Mouse (Mus musculus): ENCODE measurements around the gene Dst. TPM values are rescaled to one million over a fixed set of nuclear protein-coding genes. Genes with fewer than 3 reads are reported as not detected.

Dst gene
- polyA plus RNA-seq, 1 experiment = 49.7 TPM

DNA sequence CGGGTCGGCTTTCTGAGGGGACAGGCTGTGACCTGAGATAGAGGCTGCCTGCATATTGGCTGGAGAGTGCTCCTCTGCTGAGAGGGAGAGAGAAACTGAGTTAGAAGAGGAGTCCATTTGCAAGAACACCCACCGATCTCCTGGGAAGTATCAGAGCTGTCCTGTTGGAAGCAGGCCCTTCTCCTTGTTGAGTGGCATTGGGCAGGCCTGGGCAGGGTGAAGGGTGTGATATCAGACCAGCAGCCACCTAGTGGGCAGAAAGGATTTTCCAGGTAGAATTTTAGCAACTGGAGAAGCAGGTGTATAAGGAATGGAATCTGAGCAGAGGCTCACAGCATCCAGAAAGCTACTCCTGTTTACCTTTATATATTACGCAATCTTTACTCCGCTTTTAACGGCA is 39.8 kb downstream of the Dst start:
- no peaks in the 10 kb centered on the region for H3K27me3 ChIP-seq (ENCODE audit: control insufficient read depth, insufficient read depth, insufficient read length)
- TF ChIP-seq SRF (IDR thresholded peaks at IDR 0.05; ENCODE audit: control insufficient read depth, insufficient read length, low read depth) (no peak), POLR2AphosphoS2 (IDR thresholded peaks at IDR 0.05; ENCODE audit: insufficient read length, low read depth) (no peak), TCF3 (IDR thresholded peaks at IDR 0.05; ENCODE audit: insufficient read length, low read depth) (no peak), POLR2A (IDR thresholded peaks at IDR 0.05; ENCODE audit: insufficient read length, low read depth) (no peak), E2F4 (IDR thresholded peaks at IDR 0.05; ENCODE audit: insufficient read depth) (no peak), USF1 (IDR thresholded peaks at IDR 0.05; ENCODE audit: low read depth) (no peak), REST (IDR thresholded peaks at IDR 0.05; ENCODE audit: insufficient read depth, insufficient read length) (no peak), CEBPB (IDR thresholded peaks at IDR 0.05; ENCODE audit: insufficient read depth, poor library complexity, severe bottlenecking) (no peak), TCF12 (IDR thresholded peaks at IDR 0.05; ENCODE audit: insufficient read depth, poor library complexity, severe bottlenecking) (no peak), MYOD1 (IDR thresholded peaks at IDR 0.05; ENCODE audit: control insufficient read depth in 1 of 3, insufficient read length in 2 of 3, low read depth in 2 of 3) (no peak), MYOG (IDR thresholded peaks at IDR 0.05; ENCODE audit: control insufficient read depth in 1 of 3, insufficient read depth in 1 of 3, insufficient read length in 2 of 3, low read depth in 2 of 3) (no peak), MAX (IDR thresholded peaks at IDR 0.05; ENCODE audit: low read depth) (no peak)

GRCm38 (mm10) chr1:33948511-33948910 is 40.5 kb downstream of the Dst start:
- no peaks in the 10 kb centered on the region for H3K36me3 ChIP-seq (ENCODE audit: control insufficient read depth, insufficient read depth)
- TF ChIP-seq MYOD1 (IDR thresholded peaks at IDR 0.05; ENCODE audit: control insufficient read depth in 1 of 3, insufficient read length in 2 of 3, low read depth in 2 of 3) (no peak), POLR2A (IDR thresholded peaks at IDR 0.05; ENCODE audit: insufficient read length, low read depth) (no peak), MYOG (IDR thresholded peaks at IDR 0.05; ENCODE audit: control insufficient read depth in 1 of 3, insufficient read depth in 1 of 3, insufficient read length in 2 of 3, low read depth in 2 of 3) (no peak), TCF3 (IDR thresholded peaks at IDR 0.05; ENCODE audit: insufficient read length, low read depth) (no peak), SRF (IDR thresholded peaks at IDR 0.05; ENCODE audit: control insufficient read depth, insufficient read length, low read depth) (no peak), CEBPB (IDR thresholded peaks at IDR 0.05; ENCODE audit: insufficient read depth, poor library complexity, severe bottlenecking) (no peak), MAX (IDR thresholded peaks at IDR 0.05; ENCODE audit: low read depth) (no peak), E2F4 (IDR thresholded peaks at IDR 0.05; ENCODE audit: insufficient read depth) (no peak), USF1 (IDR thresholded peaks at IDR 0.05; ENCODE audit: low read depth) (no peak), TCF12 (IDR thresholded peaks at IDR 0.05; ENCODE audit: insufficient read depth, poor library complexity, severe bottlenecking) (no peak), POLR2AphosphoS2 (IDR thresholded peaks at IDR 0.05; ENCODE audit: insufficient read length, low read depth) (no peak), REST (IDR thresholded peaks at IDR 0.05; ENCODE audit: insufficient read depth, insufficient read length) (no peak)
- no peaks in the 10 kb centered on the region for H3K27me3 ChIP-seq (ENCODE audit: control insufficient read depth, insufficient read depth, insufficient read length)
- no peak overlapping the region for H3ac ChIP-seq (ENCODE audit: control insufficient read depth, insufficient read length)
- H3K4me3 ChIP-seq = no peak overlapping the region
- no peak overlapping the region for H3K4me2 ChIP-seq (ENCODE audit: low read depth)
- peaks cover 11% of the 10 kb centered on the region for H3K79me2 ChIP-seq (ENCODE audit: control insufficient read depth, insufficient read depth)

More for the DNA sequence above, 39.8 kb downstream of the Dst start:
- no peak overlapping the region for H3K4me2 ChIP-seq (ENCODE audit: low read depth)
- no peak overlapping the region for H3ac ChIP-seq (ENCODE audit: control insufficient read depth, insufficient read length)
- H3K4me3 ChIP-seq = no peak overlapping the region
- no peaks in the 10 kb centered on the region for H3K36me3 ChIP-seq (ENCODE audit: control insufficient read depth, insufficient read depth)
- peaks cover 11% of the 10 kb centered on the region for H3K79me2 ChIP-seq (ENCODE audit: control insufficient read depth, insufficient read depth)

- Histone ChIP-seq H3K4me2 (ENCODE audit: low read depth) (no peak overlapping the region), H3K4me3 (no peak overlapping the region), H3ac (ENCODE audit: control insufficient read depth, insufficient read length) (no peak overlapping the region), H3K79me2 (ENCODE audit: control insufficient read depth, insufficient read depth) (no peaks in the 10 kb centered on the region), H3K36me3 (ENCODE audit: control insufficient read depth, insufficient read depth) (no peaks in the 10 kb centered on the region), H3K27me3 (ENCODE audit: control insufficient read depth, insufficient read depth, insufficient read length) (no peaks in the 10 kb centered on the region)
- no peak for TF ChIP-seq TCF12 (IDR thresholded peaks at IDR 0.05; ENCODE audit: insufficient read depth, poor library complexity, severe bottlenecking)
- TF ChIP-seq MYOG (IDR thresholded peaks at IDR 0.05; ENCODE audit: control insufficient read depth in 1 of 3, insufficient read depth in 1 of 3, insufficient read length in 2 of 3, low read depth in 2 of 3) = no peak
- no peak for TF ChIP-seq USF1 (IDR thresholded peaks at IDR 0.05; ENCODE audit: low read depth)
- TF ChIP-seq MYOD1 (IDR thresholded peaks at IDR 0.05; ENCODE audit: control insufficient read depth in 1 of 3, insufficient read length in 2 of 3, low read depth in 2 of 3) = no peak
- TF ChIP-seq MAX (IDR thresholded peaks at IDR 0.05; ENCODE audit: low read depth) = no peak
Measured at GRCm38 (mm10) chr1:33955626-33956025, 47.6 kb downstream of the Dst start.

DNA sequence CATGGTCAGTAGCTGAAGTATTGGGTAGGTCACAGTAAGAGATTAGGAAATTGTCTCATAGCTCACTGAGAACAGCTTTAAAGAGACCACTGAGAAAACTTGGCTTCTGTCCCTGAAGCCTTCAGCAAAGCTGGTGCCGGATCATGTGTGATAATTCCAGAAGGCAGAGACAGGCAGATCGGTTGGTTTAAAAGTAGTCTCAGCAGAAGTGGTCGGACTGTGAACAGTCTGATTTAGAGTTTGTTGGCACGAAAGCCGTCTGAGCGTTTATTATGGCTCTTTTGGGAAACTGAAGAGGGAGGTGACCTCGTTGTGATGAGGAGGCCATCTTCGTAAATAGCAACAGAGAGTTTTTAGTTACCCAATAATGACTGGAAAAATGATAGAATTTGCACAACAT is 52.4 kb downstream of the Dst start:
- no peak for TF ChIP-seq SRF (IDR thresholded peaks at IDR 0.05; ENCODE audit: control insufficient read depth, insufficient read length, low read depth)
- no peak for TF ChIP-seq USF1 (IDR thresholded peaks at IDR 0.05; ENCODE audit: low read depth)
- TF ChIP-seq MAX (IDR thresholded peaks at IDR 0.05; ENCODE audit: low read depth) = no peak
- Histone ChIP-seq H3K4me2 (ENCODE audit: low read depth) (no peak overlapping the region), H3K4me3 (no peak overlapping the region), H3K27me3 (ENCODE audit: control insufficient read depth, insufficient read depth, insufficient read length) (no peaks in the 10 kb centered on the region), H3K79me2 (ENCODE audit: control insufficient read depth, insufficient read depth) (no peaks in the 10 kb centered on the region), H3K36me3 (ENCODE audit: control insufficient read depth, insufficient read depth) (no peaks in the 10 kb centered on the region), H3ac (ENCODE audit: control insufficient read depth, insufficient read length) (no peak overlapping the region)

GRCm38 (mm10) chr1:33964643-33965042 is 56.6 kb downstream of the Dst start:
- no peak overlapping the region for H3K4me3 ChIP-seq
- no peaks in the 10 kb centered on the region for H3K27me3 ChIP-seq (ENCODE audit: control insufficient read depth, insufficient read depth, insufficient read length)
- peaks cover 4% of the 10 kb centered on the region for H3K79me2 ChIP-seq (ENCODE audit: control insufficient read depth, insufficient read depth)
- H3K4me2 ChIP-seq (ENCODE audit: low read depth) = no peak overlapping the region
- H3K36me3 ChIP-seq (ENCODE audit: control insufficient read depth, insufficient read depth) = no peaks in the 10 kb centered on the region
- TF ChIP-seq TCF3 (IDR thresholded peaks at IDR 0.05; ENCODE audit: insufficient read length, low read depth) = no peak
- no peak for TF ChIP-seq CEBPB (IDR thresholded peaks at IDR 0.05; ENCODE audit: insufficient read depth, poor library complexity, severe bottlenecking)
- TF ChIP-seq POLR2A (IDR thresholded peaks at IDR 0.05; ENCODE audit: insufficient read length, low read depth) = no peak
- TF ChIP-seq MYOG (IDR thresholded peaks at IDR 0.05; ENCODE audit: control insufficient read depth in 1 of 3, insufficient read depth in 1 of 3, insufficient read length in 2 of 3, low read depth in 2 of 3) = no peak
- TF ChIP-seq USF1 (IDR thresholded peaks at IDR 0.05; ENCODE audit: low read depth) = no peak
- no peak for TF ChIP-seq REST (IDR thresholded peaks at IDR 0.05; ENCODE audit: insufficient read depth, insufficient read length)
- TF ChIP-seq MAX (IDR thresholded peaks at IDR 0.05; ENCODE audit: low read depth) = no peak
- no peak for TF ChIP-seq POLR2AphosphoS2 (IDR thresholded peaks at IDR 0.05; ENCODE audit: insufficient read length, low read depth)
- no peak overlapping the region for H3ac ChIP-seq (ENCODE audit: control insufficient read depth, insufficient read length)

Measured in myocyte (in vitro differentiated cells).